Mouse (Mus musculus): Measurements from ENCODE around the gene Midn.

The Midn gene

GRCm38 (mm10) chr10:80147719-80148601, at the start of gene Midn:
Gene Midn (plus strand): TSS chr10:80148272.
- in situ Hi-C loops (cut with MboI, MseI), result no loop called here

GRCm38 (mm10) chr10:80098630-80099029, 49.4 kb upstream of the Midn start:
- in situ Hi-C loops (cut with MboI, MseI), result no loop called here

- in situ Hi-C loops (cut with MboI, MseI), result no loop called here
Measured at GRCm38 (mm10) chr10:80100982-80101381, 47.1 kb upstream of the Midn start.

GRCm38 (mm10) chr10:80102216-80102915, 45.7 kb upstream of the Midn start:
- in situ Hi-C loops (cut with MboI, MseI), result no loop called here

GRCm38 (mm10) chr10:80103032-80103431, 45.0 kb upstream of the Midn start:
- in situ Hi-C loops (cut with MboI, MseI), result no loop called here

- in situ Hi-C loops (cut with MboI, MseI), result no loop called here
Measured at GRCm38 (mm10) chr10:80104181-80104580, 43.9 kb upstream of the Midn start.

- in situ Hi-C loops (cut with MboI, MseI), result no loop called here
Measured at GRCm38 (mm10) chr10:80105460-80105859, 42.6 kb upstream of the Midn start, which contains the start of gene Sbno2. Gene Sbno2 (minus strand): TSS chr10:80105571.

GRCm38 (mm10) chr10:80105926-80106325, 42.1 kb upstream of the Midn start:
- in situ Hi-C loops (cut with MboI, MseI), result no loop called here

- in situ Hi-C loops (cut with MboI, MseI), result no loop called here
Measured at GRCm38 (mm10) chr10:80107678-80108077, 40.4 kb upstream of the Midn start.

- in situ Hi-C loops (cut with MboI, MseI), result no loop called here
Measured at GRCm38 (mm10) chr10:80114341-80115284, 33.5 kb upstream of the Midn start.

GRCm38 (mm10) chr10:80115290-80115943, 32.7 kb upstream of the Midn start, which contains the start of gene Stk11:
Gene Stk11 (plus strand): TSS chr10:80115803.
- in situ Hi-C loops (cut with MboI, MseI), result no loop called here

GRCm38 (mm10) chr10:80115944-80116335, 32.1 kb upstream of the Midn start:
- in situ Hi-C loops (cut with MboI, MseI), result no loop called here

GRCm38 (mm10) chr10:80116563-80116926, 31.5 kb upstream of the Midn start:
- in situ Hi-C loops (cut with MboI, MseI), result no loop called here

GRCm38 (mm10) chr10:80116927-80117691, 31.0 kb upstream of the Midn start:
- in situ Hi-C loops (cut with MboI, MseI), result no loop called here

GRCm38 (mm10) chr10:80117736-80118135, 30.3 kb upstream of the Midn start:
- in situ Hi-C loops (cut with MboI, MseI), result no loop called here

- in situ Hi-C loops (cut with MboI, MseI), result no loop called here
Measured at GRCm38 (mm10) chr10:80118552-80118951, 29.5 kb upstream of the Midn start.

GRCm38 (mm10) chr10:80120146-80120545, 27.9 kb upstream of the Midn start:
- in situ Hi-C loops (cut with MboI, MseI), result no loop called here

- in situ Hi-C loops (cut with MboI, MseI), result no loop called here
Measured at GRCm38 (mm10) chr10:80121639-80122038, 26.4 kb upstream of the Midn start.

- in situ Hi-C loops (cut with MboI, MseI), result no loop called here
Measured at GRCm38 (mm10) chr10:80123932-80124562, 24.0 kb upstream of the Midn start.

- in situ Hi-C loops (cut with MboI, MseI), result no loop called here
Measured at GRCm38 (mm10) chr10:80127920-80128319, 20.2 kb upstream of the Midn start.

Data from T-helper 1 cell (primary cell).